Mouse (Mus musculus) liver, adult (tissue): ENCODE data around the gene Gm21861.
"Not testable (repeated sequence)": the region's sequence is repeated elsewhere in the genome, so short reads cannot be mapped to it uniquely, and the experiment has no call there.

Experiments used
- GATA4 ChIP-seq: IDR thresholded peaks from 2 replicates; pipeline ENCODE4 v1.6.1; 2014; ENCODE audit warnings: mild to moderate bottlenecking, low read length; ENCODE audit not compliant: insufficient replicate concordance

Gm21861 gene

GRCm38 (mm10) chrY:58814497-58814896, at the start of gene Gm21861:
Gene Gm21861 (minus strand): TSS chrY:58814597.
- TF ChIP-seq GATA4: not testable (repeated sequence)
